Mouse (Mus musculus): Measurements from ENCODE around the gene Srek1ip1. TPM values are rescaled to one million over a fixed set of nuclear protein-coding genes. Genes with fewer than 3 reads are reported as not detected.

The Srek1ip1 gene
- polyA plus RNA-seq, 1 experiment = 12.9 TPM

DNA sequence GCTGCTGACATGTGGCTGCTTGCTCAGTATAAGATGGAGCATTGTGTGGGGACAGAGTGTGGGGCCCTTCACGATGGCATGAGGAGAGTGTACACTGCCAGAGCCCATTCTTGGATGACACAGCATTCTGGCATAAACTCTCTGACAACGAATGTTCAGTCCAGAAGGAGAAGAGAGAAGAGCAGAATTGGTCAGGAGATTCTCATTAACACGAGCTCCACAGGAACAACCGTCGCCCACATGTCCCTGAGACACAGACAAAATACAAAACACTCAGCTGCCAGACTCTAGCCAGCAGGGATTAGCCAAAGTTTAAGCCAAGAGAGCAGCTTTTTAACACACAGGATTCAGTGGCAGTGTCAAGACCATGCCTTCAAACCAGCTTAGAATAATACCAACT is 74.4 kb downstream of the Srek1ip1 start:
- no peak for DNase-seq
- whole genome bisulfite sequencing = 73% methylated on average over 5 of the region's 5 CpGs
- Histone ChIP-seq H3K36me3 (ENCODE audit: control insufficient read depth, insufficient read depth, low read length) (no peaks in the 10 kb centered on the region), H3K4me3 (ENCODE audit: control insufficient read depth, insufficient read depth, low read length) (no peak overlapping the region), H3K27ac (ENCODE audit: control insufficient read depth, insufficient read depth, low read length) (no peak overlapping the region), H3K4me1 (replicated peaks; ENCODE audit: control insufficient read depth, insufficient read depth, low read length) (0 out of 2 replicates have a peak, but pooled peaks cover 6% of the 10 kb centered on the region), H3K27me3 (ENCODE audit: control insufficient read depth, insufficient read depth, low read length) (no peaks in the 10 kb centered on the region; the same call in 1 of the 2 replicates)
- TF ChIP-seq CTCF (IDR thresholded peaks at IDR 0.05; ENCODE audit: borderline replicate concordance, control insufficient read depth, extremely low read depth, insufficient read depth, low read length, poor library complexity) (no peak), POLR2A (IDR thresholded peaks at IDR 0.05; ENCODE audit: control insufficient read depth, extremely low read depth, insufficient read depth, low read length, poor library complexity) (no peak)

- 96% methylated on average over 2 of the region's 2 CpGs for WGBS
- Histone ChIP-seq H3K27me3 (ENCODE audit: control insufficient read depth, insufficient read depth, low read length) (no peaks in the 10 kb centered on the region), H3K27ac (ENCODE audit: control insufficient read depth, insufficient read depth, low read length) (no peak overlapping the region), H3K4me3 (ENCODE audit: control insufficient read depth, insufficient read depth, low read length) (no peak overlapping the region), H3K4me1 (replicated peaks; ENCODE audit: control insufficient read depth, insufficient read depth, low read length) (no peaks in the 10 kb centered on the region), H3K36me3 (ENCODE audit: control insufficient read depth, insufficient read depth, low read length) (no peaks in the 10 kb centered on the region)
- no peak for DNase-seq
- TF ChIP-seq CTCF (IDR thresholded peaks at IDR 0.05; ENCODE audit: borderline replicate concordance, control insufficient read depth, extremely low read depth, insufficient read depth, low read length, poor library complexity) = no peak
- TF ChIP-seq POLR2A (IDR thresholded peaks at IDR 0.05; ENCODE audit: control insufficient read depth, extremely low read depth, insufficient read depth, low read length, poor library complexity) = no peak
Observed at GRCm38 (mm10) chr13:104869907-104870306, 77.6 kb downstream of the Srek1ip1 start.

- DNase-seq = no peak
- TF ChIP-seq CTCF (IDR thresholded peaks at IDR 0.05; ENCODE audit: borderline replicate concordance, control insufficient read depth, extremely low read depth, insufficient read depth, low read length, poor library complexity) (no peak), POLR2A (IDR thresholded peaks at IDR 0.05; ENCODE audit: control insufficient read depth, extremely low read depth, insufficient read depth, low read length, poor library complexity) (no peak)
- Histone ChIP-seq H3K36me3 (ENCODE audit: control insufficient read depth, insufficient read depth, low read length) (no peaks in the 10 kb centered on the region), H3K27me3 (ENCODE audit: control insufficient read depth, insufficient read depth, low read length) (no peaks in the 10 kb centered on the region), H3K27ac (ENCODE audit: control insufficient read depth, insufficient read depth, low read length) (no peak overlapping the region), H3K4me1 (replicated peaks; ENCODE audit: control insufficient read depth, insufficient read depth, low read length) (no peaks in the 10 kb centered on the region), H3K4me3 (ENCODE audit: control insufficient read depth, insufficient read depth, low read length) (no peak overlapping the region)
- WGBS = 91% methylated on average over 4 of the region's 4 CpGs
Observed at GRCm38 (mm10) chr13:104878508-104878907, 86.2 kb downstream of the Srek1ip1 start.

GRCm38 (mm10) chr13:104883566-104884249 is 91.4 kb downstream of the Srek1ip1 start:
- DNase-seq = no peak
- no peaks in the 10 kb centered on the region for H3K4me1 ChIP-seq (replicated peaks; ENCODE audit: control insufficient read depth, insufficient read depth, low read length)
- H3K27me3 ChIP-seq (ENCODE audit: control insufficient read depth, insufficient read depth, low read length) = no peaks in the 10 kb centered on the region
- WGBS = 70% methylated on average over 16 of the region's 16 CpGs
- no peak overlapping the region for H3K4me3 ChIP-seq (ENCODE audit: control insufficient read depth, insufficient read depth, low read length)
- no peaks in the 10 kb centered on the region for H3K36me3 ChIP-seq (ENCODE audit: control insufficient read depth, insufficient read depth, low read length)
- no peak overlapping the region for H3K27ac ChIP-seq (ENCODE audit: control insufficient read depth, insufficient read depth, low read length)
- no peak for TF ChIP-seq CTCF (IDR thresholded peaks at IDR 0.05; ENCODE audit: borderline replicate concordance, control insufficient read depth, extremely low read depth, insufficient read depth, low read length, poor library complexity)
- TF ChIP-seq POLR2A (IDR thresholded peaks at IDR 0.05; ENCODE audit: control insufficient read depth, extremely low read depth, insufficient read depth, low read length, poor library complexity) = no peak

DNA sequence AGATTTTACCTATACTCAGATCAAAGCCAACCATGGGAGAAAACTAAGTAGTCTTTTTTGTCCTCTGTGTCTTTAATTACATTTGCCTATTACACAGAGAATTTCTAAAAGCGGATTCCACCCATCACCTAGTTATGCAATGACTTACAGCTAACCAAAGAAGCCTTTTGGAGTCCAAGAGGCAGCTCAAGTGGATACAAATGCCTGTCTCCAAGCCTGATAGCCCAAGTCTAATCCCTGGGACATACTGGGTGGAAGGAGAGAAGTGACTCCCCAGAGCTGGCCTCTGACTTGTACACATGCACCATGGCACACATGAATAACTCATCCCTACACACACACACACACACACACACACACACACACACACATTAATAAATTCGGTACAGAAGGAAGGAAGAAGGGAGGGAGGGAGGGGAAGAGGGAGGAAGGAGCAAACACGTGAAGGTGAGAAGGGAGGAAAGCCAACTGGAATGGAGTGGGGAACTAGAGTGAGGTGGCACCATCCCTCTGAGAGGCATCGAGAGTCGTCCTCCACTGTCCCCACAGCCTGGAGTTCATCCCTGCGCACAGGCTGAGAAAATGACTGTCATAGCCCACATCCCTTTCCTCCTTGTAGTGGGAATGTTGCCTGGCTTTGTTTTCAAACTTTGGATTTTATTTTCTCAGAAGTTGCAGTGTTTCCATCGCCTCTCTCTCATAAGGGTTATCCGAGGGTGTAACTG is 94.2 kb downstream of the Srek1ip1 start:
- no peak for DNase-seq
- WGBS = 76% methylated on average over 8 of the region's 8 CpGs

More for the DNA sequence above, 94.2 kb downstream of the Srek1ip1 start:
- Histone ChIP-seq H3K4me1 (replicated peaks; ENCODE audit: control insufficient read depth, insufficient read depth, low read length) (no peaks in the 10 kb centered on the region), H3K27ac (ENCODE audit: control insufficient read depth, insufficient read depth, low read length) (no peak overlapping the region), H3K36me3 (ENCODE audit: control insufficient read depth, insufficient read depth, low read length) (no peaks in the 10 kb centered on the region), H3K27me3 (ENCODE audit: control insufficient read depth, insufficient read depth, low read length) (no peaks in the 10 kb centered on the region), H3K4me3 (ENCODE audit: control insufficient read depth, insufficient read depth, low read length) (no peak overlapping the region)
- no peak for TF ChIP-seq POLR2A (IDR thresholded peaks at IDR 0.05; ENCODE audit: control insufficient read depth, extremely low read depth, insufficient read depth, low read length, poor library complexity)
- TF ChIP-seq CTCF (IDR thresholded peaks at IDR 0.05; ENCODE audit: borderline replicate concordance, control insufficient read depth, extremely low read depth, insufficient read depth, low read length, poor library complexity) = no peak

Other genes starting within 250 kb of the Srek1ip1 start
- 2.8 and 4.6 TPM in 2 replicates for gene Cwc27, start 24.7 kb downstream of the Srek1ip1 start, polyA plus RNA-seq (2012; rRNA removed)
- gene Shisal2b, start 71.4 kb downstream of the Srek1ip1 start, polyA plus RNA-seq (2012; rRNA removed) = not detected in 2 replicates